Mouse (Mus musculus) gastrocnemius, postnatal 36 days (tissue): ENCODE measurements around the gene Sec24c. TPM values are rescaled to one million over a fixed set of nuclear protein-coding genes. Genes with fewer than 3 reads are reported as not detected.

Experiments used
- DNase-seq, 2 experiments: peaks; one replicate each; pipeline ENCODE4 v3.0.0; 2022
- intact Hi-C: fragments of 180-260 bp; cut with DNase I; formaldehyde crosslinking; loops from one replicate; pipeline ENCODE4 v1.15.1; 2025
- total RNA-seq, 2 experiments: library from RNA; stranded (reverse); gene quantifications; 2 replicates each; pipeline ENCODE4 v1.2.3; 2021

The Sec24c gene
- total RNA-seq, 2 experiments from 2014 or later: 71.5 to 73.6 TPM

- no peak for DNase-seq
- intact Hi-C loops: loop anchor here (2.0 kb wide), 1 partner anchor 82 kb away; no protein-coding TSS in a partner anchor
Observed at GRCm38 (mm10) chr14:20658902-20659301, 15.2 kb upstream of the Sec24c start.

- intact Hi-C loops: loop anchor here (2.0 to 5.0 kb wide), 2 partner anchors 83 to 1163 kb away; no protein-coding TSS in a partner anchor
- DNase-seq: no peak
Observed at GRCm38 (mm10) chr14:20659687-20660086, 14.4 kb upstream of the Sec24c start.

GRCm38 (mm10) chr14:20660827-20661660, 13.1 kb upstream of the Sec24c start:
- intact Hi-C loops: loop anchor here (5.0 kb wide), 1 partner anchor 1161 kb away; no protein-coding TSS in a partner anchor
- peak; percentile 85 to 94 for DNase-seq

GRCm38 (mm10) chr14:20661661-20662331, 12.3 kb upstream of the Sec24c start:
- intact Hi-C loops: loop anchor here (5.0 kb wide), 1 partner anchor 1161 kb away; no protein-coding TSS in a partner anchor
- DNase-seq: no peak

GRCm38 (mm10) chr14:20662740-20663139, 11.4 kb upstream of the Sec24c start:
- intact Hi-C loops: loop anchor here (5.0 kb wide), 1 partner anchor 1160 kb away; no protein-coding TSS in a partner anchor
- DNase-seq: no peak

GRCm38 (mm10) chr14:20663601-20664000, 10.5 kb upstream of the Sec24c start:
- DNase-seq: no peak
- intact Hi-C loops: loop anchor here (5.0 kb wide), 1 partner anchor 1159 kb away; no protein-coding TSS in a partner anchor

GRCm38 (mm10) chr14:20664436-20664835, 9.7 kb upstream of the Sec24c start:
- peak in 1 of 2 experiments; percentile 35 for DNase-seq
- intact Hi-C loops: loop anchor here (5.0 kb wide), 1 partner anchor 1158 kb away; no protein-coding TSS in a partner anchor

GRCm38 (mm10) chr14:20667469-20667868, 6.6 kb upstream of the Sec24c start:
- DNase-seq: no peak
- intact Hi-C loops: no loop called here

GRCm38 (mm10) chr14:20668154-20668810, 5.8 kb upstream of the Sec24c start, which contains the start of gene Synpo2l:
TSS of gene Synpo2l (minus strand) at chr14:20668354.
- intact Hi-C loops: no loop called here
- peak; percentile 52 to 64 for DNase-seq

GRCm38 (mm10) chr14:20672990-20673389, 1.1 kb upstream of the Sec24c start:
- intact Hi-C loops: no loop called here

GRCm38 (mm10) chr14:20673735-20674063, 409 bp upstream of the Sec24c start:
- DNase-seq: no peak
- intact Hi-C loops: no loop called here

More at GRCm38 (mm10) chr14:20672990-20673389, 1.1 kb upstream of the Sec24c start:
- DNase-seq: no peak

GRCm38 (mm10) chr14:20677906-20678305, 3.8 kb downstream of the Sec24c start:
- intact Hi-C loops: no loop called here

GRCm38 (mm10) chr14:20681742-20682141, 7.6 kb downstream of the Sec24c start:
- intact Hi-C loops: no loop called here
- DNase-seq: no peak

More at GRCm38 (mm10) chr14:20677906-20678305, 3.8 kb downstream of the Sec24c start:
- DNase-seq: no peak

GRCm38 (mm10) chr14:20682498-20682897, 8.4 kb downstream of the Sec24c start:
- intact Hi-C loops: no loop called here
- no peak for DNase-seq

- no peak for DNase-seq
- intact Hi-C loops: no loop called here
Observed at GRCm38 (mm10) chr14:20686576-20686975, 12.5 kb downstream of the Sec24c start.

- intact Hi-C loops: no loop called here
- no peak for DNase-seq
Observed at GRCm38 (mm10) chr14:20689009-20689408, 14.9 kb downstream of the Sec24c start.

- intact Hi-C loops: no loop called here
- DNase-seq: no peak
Observed at GRCm38 (mm10) chr14:20691772-20692171, 17.7 kb downstream of the Sec24c start.

- no peak for DNase-seq
- intact Hi-C loops: no loop called here
Observed at GRCm38 (mm10) chr14:20693589-20694101, 19.5 kb downstream of the Sec24c start.

GRCm38 (mm10) chr14:20694185-20694883, 20.2 kb downstream of the Sec24c start:
- no peak for DNase-seq
- intact Hi-C loops: no loop called here
